Mouse (Mus musculus) liver, embryonic 12.5 days (tissue): ENCODE measurements around the gene G6pc. TPM values are rescaled to one million over a fixed set of nuclear protein-coding genes. Genes with fewer than 3 reads are reported as not detected.
"Not testable (repeated sequence)": the region's sequence is repeated elsewhere in the genome, so short reads cannot be mapped to it uniquely, and the experiment has no call there.

Source experiments
- ATAC-seq: fragments of 200-750 bp; cut with Nextera tagmentation; 2 replicates; pipeline ENCODE4 v1.8.0; 2017; ENCODE audit warnings: moderate number of reproducible peaks, mild to moderate bottlenecking, moderate library complexity
- H3K27ac ChIP-seq: fragments of 300-500 bp; sonication (generic); 2 replicates; pipeline ENCODE4 v1.5.1; 2016; ENCODE audit warnings: mild to moderate bottlenecking
- H3K27me3 ChIP-seq: fragments of 300-500 bp; sonication (generic); replicated peaks from 2 replicates; pipeline ENCODE4 v1.6.1; 2016; ENCODE audit warnings: mild to moderate bottlenecking, moderate library complexity
- H3K36me3 ChIP-seq: fragments of 300-500 bp; sonication (generic); 2 replicates; pipeline ENCODE4 v1.6.1; 2016; ENCODE audit warnings: mild to moderate bottlenecking, moderate library complexity
- H3K4me1 ChIP-seq: fragments of 300-500 bp; sonication (generic); 2 replicates; pipeline ENCODE4 v1.6.1; 2016
- H3K4me2 ChIP-seq: fragments of 300-500 bp; sonication (generic); 2 replicates; pipeline ENCODE4 v1.6.1; 2016; ENCODE audit warnings: mild to moderate bottlenecking, moderate library complexity
- H3K4me3 ChIP-seq: fragments of 300-500 bp; sonication (generic); 2 replicates; pipeline ENCODE4 v1.5.1; 2016; ENCODE audit warnings: mild to moderate bottlenecking, moderate library complexity
- H3K9ac ChIP-seq: fragments of 300-500 bp; sonication (generic); 2 replicates; pipeline ENCODE4 v1.6.1; 2016; ENCODE audit warnings: mild to moderate bottlenecking, moderate library complexity
- H3K9me3 ChIP-seq: fragments of 300-500 bp; sonication (generic); replicated peaks from 2 replicates; pipeline ENCODE4 v1.6.1; 2016; ENCODE audit warnings: mild to moderate bottlenecking, moderate library complexity
- WGBS: fragments of 180-500 bp; shearing (Covaris S2); methylation state at CpG from one replicate; pipeline ENCODE4 v1.1.7; 2016; ENCODE audit not compliant: insufficient replicate concordance; 5-methylcytosine and 5-hydroxymethylcytosine counted together
- polyA plus RNA-seq: library from polyadenylated mRNA; unstranded; fragments of >200 nt; fragmentation: Nextera tagmentation; extraction: Ambion mirVana; gene quantifications from 2 replicates; pipeline ENCODE4 v1.2.1, GENCODE M21; 2016

Gene G6pc
- polyA plus RNA-seq, 1 experiment from 2014 or later: not detected

- Histone ChIP-seq H3K36me3 (no peaks in the 10 kb centered on the region), H3K9ac (no peak overlapping the region), H3K4me2 (no peak overlapping the region), H3K27ac (no peak overlapping the region), H3K4me1 (peaks cover 22% of the 10 kb centered on the region), H3K4me3 (no peak overlapping the region), H3K9me3 (no peaks in the 10 kb centered on the region), H3K27me3 (no peaks in the 10 kb centered on the region)
- 63% methylated on average over 9 of the region's 9 CpGs for WGBS
- ATAC-seq: no peak
Measured at GRCm38 (mm10) chr11:101359776-101360175, 7.6 kb upstream of the G6pc start.

- no peak overlapping the region for H3K27ac ChIP-seq
- no peaks in the 10 kb centered on the region for H3K27me3 ChIP-seq
- 41% methylated on average over 3 of the region's 3 CpGs for WGBS
- H3K9ac ChIP-seq: no peak overlapping the region
- no peak overlapping the region for H3K4me3 ChIP-seq
- H3K4me2 ChIP-seq: no peak overlapping the region
- ATAC-seq: no peak
- H3K36me3 ChIP-seq: no peaks in the 10 kb centered on the region
- no peaks in the 10 kb centered on the region for H3K9me3 ChIP-seq
- H3K4me1 ChIP-seq: peaks cover 26% of the 10 kb centered on the region
Measured at GRCm38 (mm10) chr11:101360651-101361113, 6.7 kb upstream of the G6pc start.

- Histone ChIP-seq H3K4me2 (no peak overlapping the region), H3K4me3 (no peak overlapping the region), H3K9ac (no peak overlapping the region), H3K27ac (no peak overlapping the region), H3K4me1 (peaks cover 26% of the 10 kb centered on the region), H3K9me3 (no peaks in the 10 kb centered on the region), H3K36me3 (no peaks in the 10 kb centered on the region), H3K27me3 (no peaks in the 10 kb centered on the region)
- 3% methylated on average over 5 of the region's 5 CpGs for WGBS
- peak; percentile 58 for ATAC-seq
Measured at GRCm38 (mm10) chr11:101364531-101364931, 2.8 kb upstream of the G6pc start.

- peaks cover 22% of the 10 kb centered on the region for H3K27me3 ChIP-seq
- ATAC-seq: no peak
- H3K36me3 ChIP-seq: no peaks in the 10 kb centered on the region
- H3K4me3 ChIP-seq: no peak overlapping the region
- no peak overlapping the region for H3K9ac ChIP-seq
- H3K4me1 ChIP-seq: no peaks in the 10 kb centered on the region
- H3K4me2 ChIP-seq: no peak overlapping the region
- H3K9me3 ChIP-seq: no peaks in the 10 kb centered on the region
- 53% methylated on average over 5 of the region's 5 CpGs for WGBS
- no peak overlapping the region for H3K27ac ChIP-seq
Measured at GRCm38 (mm10) chr11:101370141-101370540, 2.8 kb downstream of the G6pc start.

GRCm38 (mm10) chr11:101374421-101374938 is 7.1 kb downstream of the G6pc start:
- WGBS: 42% methylated on average over 7 of the region's 7 CpGs
- H3K4me3 ChIP-seq: no peak overlapping the region
- H3K4me2 ChIP-seq: no peak overlapping the region
- H3K27ac ChIP-seq: no peak overlapping the region
- H3K27me3 ChIP-seq: peaks cover 45% of the 10 kb centered on the region
- H3K9ac ChIP-seq: no peak overlapping the region
- no peaks in the 10 kb centered on the region for H3K36me3 ChIP-seq
- no peaks in the 10 kb centered on the region for H3K9me3 ChIP-seq
- no peaks in the 10 kb centered on the region for H3K4me1 ChIP-seq
- no peak for ATAC-seq

GRCm38 (mm10) chr11:101378196-101378595 is 10.8 kb downstream of the G6pc start:
- H3K27me3 ChIP-seq: peaks cover 33% of the 10 kb centered on the region
- H3K36me3 ChIP-seq, H3K27ac ChIP-seq, H3K4me3 ChIP-seq, H3K9ac ChIP-seq, H3K9me3 ChIP-seq, H3K4me1 ChIP-seq, ATAC-seq, H3K4me2 ChIP-seq: not testable (repeated sequence)
- 70% methylated on average over 8 of the region's 8 CpGs for WGBS

GRCm38 (mm10) chr11:101378926-101379325 is 11.6 kb downstream of the G6pc start:
- 66% methylated on average over 6 of the region's 6 CpGs for WGBS
- no peak for ATAC-seq
- H3K9me3 ChIP-seq: no peaks in the 10 kb centered on the region
- no peaks in the 10 kb centered on the region for H3K36me3 ChIP-seq
- no peak overlapping the region for H3K4me2 ChIP-seq
- no peak overlapping the region for H3K27ac ChIP-seq
- no peak overlapping the region for H3K4me3 ChIP-seq
- H3K9ac ChIP-seq: no peak overlapping the region
- no peaks in the 10 kb centered on the region for H3K4me1 ChIP-seq
- H3K27me3 ChIP-seq: peaks cover 30% of the 10 kb centered on the region

- H3K9me3 ChIP-seq: no peaks in the 10 kb centered on the region
- no peak overlapping the region for H3K9ac ChIP-seq
- 36% methylated on average over 4 of the region's 4 CpGs for WGBS
- H3K4me1 ChIP-seq: no peaks in the 10 kb centered on the region
- no peaks in the 10 kb centered on the region for H3K36me3 ChIP-seq
- ATAC-seq: no peak
- no peak overlapping the region for H3K4me3 ChIP-seq
- H3K27me3 ChIP-seq: peaks cover 17% of the 10 kb centered on the region
- no peak overlapping the region for H3K4me2 ChIP-seq
- no peak overlapping the region for H3K27ac ChIP-seq
Measured at GRCm38 (mm10) chr11:101381817-101382216, 14.5 kb downstream of the G6pc start.

GRCm38 (mm10) chr11:101395110-101395509 is 27.7 kb downstream of the G6pc start:
- Histone ChIP-seq H3K4me3 (no peak overlapping the region), H3K4me2 (no peak overlapping the region), H3K9me3 (no peaks in the 10 kb centered on the region), H3K27ac (no peak overlapping the region), H3K4me1 (no peaks in the 10 kb centered on the region), H3K27me3 (peaks cover 16% of the 10 kb centered on the region), H3K36me3 (no peaks in the 10 kb centered on the region), H3K9ac (no peak overlapping the region)
- WGBS: 4% methylated on average over 8 of the region's 8 CpGs
- ATAC-seq: no peak

- Histone ChIP-seq H3K4me1 (peaks cover 21% of the 10 kb centered on the region), H3K36me3 (peaks cover 39% of the 10 kb centered on the region), H3K27ac (no peak overlapping the region), H3K9ac (no peak overlapping the region), H3K4me3 (no peak overlapping the region), H3K4me2 (no peak overlapping the region), H3K9me3 (no peaks in the 10 kb centered on the region), H3K27me3 (no peaks in the 10 kb centered on the region)
- WGBS: 76% methylated on average over 2 of the region's 2 CpGs
- no peak for ATAC-seq
Measured at GRCm38 (mm10) chr11:101415306-101415705, 47.9 kb downstream of the G6pc start.

- H3K27me3 ChIP-seq: no peaks in the 10 kb centered on the region
- peaks cover 26% of the 10 kb centered on the region for H3K36me3 ChIP-seq
- peak; percentile 58 for ATAC-seq
- peak overlapping the region; percentile 80 for H3K9ac ChIP-seq
- H3K9me3 ChIP-seq: no peaks in the 10 kb centered on the region
- peak overlapping the region; percentile 74 for H3K4me3 ChIP-seq
- H3K4me1 ChIP-seq: peaks cover 21% of the 10 kb centered on the region
- peak overlapping the region; percentile 85 for H3K4me2 ChIP-seq
- 3% methylated on average over 11 of the region's 11 CpGs for WGBS
- peak overlapping the region; percentile 69 for H3K27ac ChIP-seq
Measured at GRCm38 (mm10) chr11:101416433-101417100, 49.2 kb downstream of the G6pc start.

- ATAC-seq: peak; percentile 76
- under 1% methylated on average over 45 of the region's 45 CpGs for WGBS
Measured at GRCm38 (mm10) chr11:101417101-101417855, 49.9 kb downstream of the G6pc start, which contains the start of gene Aarsd1. Gene Aarsd1 (minus strand): TSS chr11:101417615.

More at GRCm38 (mm10) chr11:101417101-101417855, 49.9 kb downstream of the G6pc start, which contains the start of gene Aarsd1:
- Histone ChIP-seq H3K4me2 (peak within 1 kb of the TSS; percentile 85), H3K27ac (peak within 1 kb of the TSS; percentile 69), H3K27me3 (no peaks in the 10 kb centered on the region), H3K9me3 (no peaks in the 10 kb centered on the region), H3K4me3 (peak within 1 kb of the TSS; percentile 74), H3K9ac (peak within 1 kb of the TSS; percentile 80), H3K4me1 (peaks cover 21% of the 10 kb centered on the region), H3K36me3 (peaks cover 19% of the 10 kb centered on the region)
